Mouse (Mus musculus) cerebral cortex, adult 2 months (tissue): ENCODE measurements around the gene Exosc8.

Experiments used
- WGBS: fragments of 180-500 bp; shearing (Covaris S2); methylation state at CpG from one replicate; pipeline ENCODE4 v1.1.7; 2018; 5-methylcytosine and 5-hydroxymethylcytosine counted together

Exosc8 gene

DNA sequence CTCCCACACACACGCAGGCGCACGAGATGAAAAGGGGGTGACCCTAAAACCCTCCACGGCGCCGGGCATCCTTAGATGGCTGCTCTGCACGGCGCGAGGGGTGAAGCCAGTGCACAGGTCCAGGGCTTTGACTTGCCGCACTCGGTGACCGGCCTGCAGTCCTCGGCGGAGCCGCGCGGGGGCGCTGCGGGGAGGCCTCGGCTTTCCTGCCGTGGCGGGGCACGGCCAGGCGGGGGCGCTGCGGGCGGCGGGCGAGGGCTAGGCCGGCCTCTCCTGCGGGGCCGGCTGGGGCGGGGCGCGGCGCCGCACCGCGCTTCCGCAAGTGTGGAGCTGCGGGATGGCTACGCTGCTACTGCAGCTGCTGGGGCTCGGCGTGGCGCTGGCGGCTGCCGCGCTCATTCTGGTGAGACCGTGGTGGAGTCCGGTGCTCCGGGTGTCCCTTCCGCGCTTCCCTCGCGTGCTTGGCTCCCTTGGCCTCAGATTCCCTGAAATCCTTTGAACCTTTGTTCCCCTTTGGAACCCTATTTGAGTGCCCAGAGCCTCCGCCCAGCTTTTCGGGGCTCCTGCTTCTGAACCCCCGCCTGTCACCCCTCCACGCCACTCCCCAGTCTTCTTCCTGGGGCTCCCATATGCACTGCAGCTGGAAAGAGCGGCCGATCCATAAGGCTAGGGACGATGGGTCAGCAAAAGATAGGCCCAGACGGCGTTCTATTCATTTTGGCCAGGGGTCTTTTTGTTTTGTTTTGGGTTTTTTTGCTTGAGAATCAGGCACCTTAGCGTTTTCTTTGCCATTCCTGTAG is at the start of gene Exosc8, which contains the start of gene Alg5:
Gene Exosc8, minus strand, starts transcription at position 147 of the 800 bp plus-strand sequence.
Gene Alg5, plus strand, starts transcription at position 293 of the 800 bp plus-strand sequence.
- under 1% methylated on average over 55 of the region's 65 CpGs for WGBS

- WGBS = 62% methylated on average over 7 of the region's 7 CpGs
Observed at GRCm38 (mm10) chr3:54775989-54776631, 40.9 kb upstream of the Exosc8 start.

DNA sequence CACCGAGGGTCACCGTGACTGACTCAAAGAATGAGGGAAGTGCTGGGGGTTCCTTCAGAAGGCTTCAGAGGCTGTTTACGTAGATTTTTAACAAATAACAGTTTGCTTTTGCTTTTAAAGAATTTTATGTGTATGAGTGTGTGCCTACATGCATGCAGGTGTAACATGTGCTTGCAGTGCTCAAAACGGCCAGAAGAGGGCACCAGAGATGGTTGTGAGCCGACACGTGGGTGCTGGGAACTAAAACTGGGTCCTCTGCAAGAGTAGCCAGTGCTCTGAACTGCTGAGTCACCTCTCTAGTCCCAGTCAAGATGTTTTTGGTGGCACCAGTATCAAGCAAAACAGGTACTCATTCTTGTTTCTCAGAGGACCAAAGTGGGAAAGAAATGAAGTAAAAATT is 38.4 kb upstream of the Exosc8 start:
- WGBS = 85% methylated on average over 6 of the region's 6 CpGs

- 69% methylated on average over 17 of the region's 17 CpGs for WGBS
Observed at GRCm38 (mm10) chr3:54769349-54770275, 34.4 kb upstream of the Exosc8 start.

- WGBS = 89% methylated on average over 8 of the region's 8 CpGs
Observed at GRCm38 (mm10) chr3:54768592-54768991, 33.4 kb upstream of the Exosc8 start.

- 90% methylated on average over 5 of the region's 5 CpGs for WGBS
Observed at GRCm38 (mm10) chr3:54766811-54767210, 31.6 kb upstream of the Exosc8 start.

DNA sequence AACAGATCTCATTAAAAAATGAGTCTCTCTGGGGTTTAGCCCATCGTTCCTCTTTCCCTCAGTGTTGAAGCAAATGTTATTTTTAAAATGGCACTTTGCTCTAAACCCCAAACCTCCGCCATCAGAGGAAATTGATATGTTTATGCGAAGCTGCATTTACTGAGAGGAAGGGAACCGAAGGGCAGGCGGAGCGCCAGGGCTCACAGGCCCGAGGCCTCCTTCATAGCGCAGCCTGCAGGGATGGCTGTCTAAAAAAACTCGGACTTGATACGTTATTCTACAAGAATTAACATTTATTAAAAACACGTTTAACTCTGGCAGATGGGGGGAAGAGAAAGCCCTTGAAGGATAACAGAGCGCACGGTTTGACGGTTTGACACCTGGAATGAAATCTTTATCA is 30.8 kb upstream of the Exosc8 start:
- WGBS = 77% methylated on average over 14 of the region's 14 CpGs

- 92% methylated on average over 6 of the region's 6 CpGs for WGBS
Observed at GRCm38 (mm10) chr3:54765521-54765920, 30.3 kb upstream of the Exosc8 start.

GRCm38 (mm10) chr3:54764418-54764817 is 29.2 kb upstream of the Exosc8 start:
- 69% methylated on average over 18 of the region's 18 CpGs for WGBS

- WGBS = 98% methylated on average over 1 of the region's 1 CpGs
Observed at GRCm38 (mm10) chr3:54761258-54761657, 26.1 kb upstream of the Exosc8 start.

DNA sequence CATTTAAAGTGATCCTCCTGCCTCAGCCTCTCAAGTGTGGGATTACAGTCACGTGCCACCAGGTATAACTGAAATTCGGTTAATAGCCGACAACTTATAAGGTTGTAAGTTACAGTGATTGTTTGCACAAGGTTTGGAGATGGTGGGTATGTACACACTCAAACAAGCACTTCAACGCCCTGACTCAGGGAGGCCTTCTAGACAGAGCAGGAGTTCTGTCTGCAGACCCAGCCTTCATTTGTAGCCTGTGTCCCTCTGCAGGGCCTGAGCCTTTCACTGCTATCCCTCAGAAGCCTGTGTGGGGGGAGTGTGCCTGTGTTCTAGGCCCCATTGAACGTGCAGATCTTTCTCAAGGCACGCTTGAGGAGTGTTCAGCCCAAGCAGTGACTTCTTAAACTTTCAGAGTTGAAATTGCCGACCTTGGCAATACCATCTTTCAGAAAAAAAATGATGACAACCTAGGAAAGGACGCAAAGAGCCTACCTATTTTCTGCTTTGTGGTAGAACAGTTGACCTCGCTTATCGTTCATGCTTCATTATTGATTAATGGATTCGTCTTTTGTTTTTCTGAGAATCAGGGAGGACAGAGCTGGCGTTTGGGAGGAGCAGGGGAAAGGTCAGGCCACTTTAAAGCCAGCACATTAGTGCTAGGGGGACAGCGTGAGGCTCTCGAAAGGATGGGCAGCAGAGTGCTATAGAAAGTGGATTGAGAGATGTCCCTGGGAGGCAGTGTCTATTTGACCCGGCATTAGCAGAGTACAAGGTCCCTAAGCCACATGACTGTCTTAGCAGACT is 25.3 kb upstream of the Exosc8 start:
- 89% methylated on average over 15 of the region's 15 CpGs for WGBS

DNA sequence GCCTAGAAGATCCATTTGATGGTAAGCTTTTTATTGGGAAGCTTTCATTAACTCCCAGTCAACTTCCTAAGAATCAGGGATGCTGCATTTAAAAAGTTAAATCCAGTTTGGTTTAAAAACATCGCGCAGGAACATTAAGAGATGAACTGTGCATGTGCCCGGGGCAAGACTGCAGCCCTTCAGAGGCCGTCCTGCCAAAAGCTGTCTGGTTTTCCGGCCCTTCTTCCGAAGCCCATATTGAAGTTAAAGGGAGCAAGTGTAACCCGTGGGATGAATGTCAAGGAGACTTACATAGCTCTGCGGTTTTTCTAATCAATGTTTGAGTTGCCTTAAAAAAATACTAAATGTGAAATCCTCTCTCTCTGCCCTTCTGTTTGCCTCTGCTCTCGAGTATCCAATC is 24.0 kb upstream of the Exosc8 start:
- 84% methylated on average over 9 of the region's 9 CpGs for WGBS

DNA sequence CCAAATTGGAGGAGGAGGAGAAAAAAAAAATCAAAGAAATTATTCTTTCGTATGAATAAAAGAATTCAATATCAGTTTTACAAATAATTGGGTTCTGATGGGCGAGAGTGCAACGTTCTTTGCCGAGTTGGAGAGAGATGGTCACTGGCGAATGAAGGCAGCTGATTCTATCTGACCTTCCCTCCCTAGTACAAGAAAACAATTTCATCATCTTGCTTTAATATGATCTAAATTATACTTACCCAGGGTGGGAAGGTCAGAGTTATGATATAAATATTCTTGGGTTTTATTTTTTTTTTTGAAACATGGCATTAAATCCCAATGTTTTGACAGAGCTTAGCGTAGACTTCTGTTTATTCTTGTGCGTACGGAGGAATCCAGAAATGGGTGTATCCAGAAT is 22.3 kb upstream of the Exosc8 start:
- WGBS = 84% methylated on average over 8 of the region's 8 CpGs

DNA sequence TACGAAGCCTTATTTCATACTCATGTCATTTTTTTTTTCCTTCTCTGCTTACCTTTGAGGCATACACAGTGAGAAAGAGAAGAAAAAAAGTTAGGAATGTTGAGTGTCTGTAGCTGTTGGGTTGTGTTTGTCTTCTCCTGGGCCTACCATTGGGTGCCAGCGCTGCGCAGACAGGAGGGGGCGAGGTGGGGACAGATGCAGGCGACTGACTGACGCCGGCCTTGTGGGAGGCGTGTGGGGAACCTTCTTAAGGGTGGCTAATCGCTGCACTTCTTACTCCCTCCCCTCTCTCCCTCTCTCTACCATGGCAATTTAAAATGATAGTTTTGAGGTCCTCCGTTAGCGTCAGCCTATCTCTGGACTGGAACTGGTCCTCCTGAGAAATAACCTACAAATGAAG is 20.9 kb upstream of the Exosc8 start:
- WGBS = 3% methylated on average over 11 of the region's 11 CpGs

GRCm38 (mm10) chr3:54755145-54756041 is 20.2 kb upstream of the Exosc8 start, which contains the start of gene Smad9:
Gene Smad9 (plus strand): TSS chr3:54755582.
- WGBS = under 1% methylated on average over 66 of the region's 66 CpGs

DNA sequence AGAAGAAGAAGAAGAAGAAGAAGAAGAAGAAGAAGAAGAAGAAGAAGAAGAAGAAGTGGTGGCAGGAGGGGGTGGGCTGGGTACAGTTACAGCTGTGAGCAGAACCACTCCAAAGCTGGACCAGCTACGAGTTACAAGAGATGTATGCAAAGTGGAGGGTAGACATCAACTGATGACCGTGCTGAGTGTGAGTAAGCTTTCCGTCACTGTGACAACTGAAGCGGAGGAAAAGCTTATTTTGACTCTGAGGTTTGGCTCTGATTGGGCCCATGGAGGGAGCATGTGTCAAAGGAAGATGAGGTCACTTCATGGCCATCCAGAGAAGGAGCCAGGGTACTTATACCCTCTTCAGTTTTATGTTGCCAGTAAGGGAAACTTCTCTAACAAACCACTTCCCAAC is 18.2 kb upstream of the Exosc8 start:
- 81% methylated on average over 4 of the region's 4 CpGs for WGBS

DNA sequence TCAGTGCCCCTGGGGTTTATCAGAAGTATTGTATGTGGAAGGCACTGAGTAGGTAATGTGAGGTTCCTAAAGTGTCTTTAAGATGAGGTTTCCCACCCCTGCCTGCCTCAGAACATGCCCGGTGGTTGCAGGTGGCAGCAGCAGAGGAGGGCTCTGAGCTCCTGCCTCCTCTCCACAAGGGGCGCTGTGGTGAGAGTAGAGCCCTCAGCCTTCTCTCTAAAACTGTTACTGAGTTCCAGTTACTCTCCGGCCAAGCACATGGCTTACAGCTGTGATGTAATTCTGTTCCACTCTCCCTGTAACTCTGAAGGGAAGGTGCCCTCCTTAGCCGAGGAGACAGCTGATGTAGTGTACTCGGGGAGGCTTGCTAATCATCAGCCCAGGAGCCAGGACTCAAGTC is 10.6 kb upstream of the Exosc8 start:
- 50% methylated on average over 5 of the region's 5 CpGs for WGBS

DNA sequence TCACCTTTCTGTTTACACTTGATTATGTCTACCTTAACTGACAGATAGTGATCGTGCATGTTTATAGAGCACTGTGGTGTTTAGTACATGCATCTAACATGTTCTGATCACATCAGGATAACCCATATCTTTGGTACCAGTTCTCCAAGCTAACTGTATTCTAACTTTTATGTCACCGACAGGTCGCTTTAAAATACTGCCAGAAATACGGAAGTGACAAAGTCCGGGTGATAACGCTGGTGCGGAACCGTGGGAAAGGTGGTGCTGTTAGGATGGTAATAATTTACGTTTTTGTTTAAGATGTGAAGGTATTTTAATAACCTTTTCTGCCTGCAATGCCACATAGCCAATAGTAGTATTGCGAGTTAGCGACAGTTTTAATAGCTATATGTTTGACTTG is 6.8 kb upstream of the Exosc8 start:
- WGBS = 98% methylated on average over 11 of the region's 11 CpGs

- whole genome bisulfite sequencing = 95% methylated on average over 8 of the region's 8 CpGs
Observed at GRCm38 (mm10) chr3:54737317-54737716, 2.1 kb upstream of the Exosc8 start.
